Mouse (Mus musculus) bone marrow macrophage, adult 2 months (primary cell): ENCODE results near the gene Cd200r3.

ENCODE experiments used
- CTCF ChIP-seq: IDR thresholded peaks from 2 replicates; pipeline ENCODE4 v1.5.1; 2012; ENCODE audit warnings: low read depth, mild to moderate bottlenecking, low read length, moderate library complexity
- POLR2A ChIP-seq: IDR thresholded peaks from 2 replicates; pipeline ENCODE4 v1.6.1; 2012; ENCODE audit warnings: mild to moderate bottlenecking, low read depth, low read length, borderline replicate concordance

DNA sequence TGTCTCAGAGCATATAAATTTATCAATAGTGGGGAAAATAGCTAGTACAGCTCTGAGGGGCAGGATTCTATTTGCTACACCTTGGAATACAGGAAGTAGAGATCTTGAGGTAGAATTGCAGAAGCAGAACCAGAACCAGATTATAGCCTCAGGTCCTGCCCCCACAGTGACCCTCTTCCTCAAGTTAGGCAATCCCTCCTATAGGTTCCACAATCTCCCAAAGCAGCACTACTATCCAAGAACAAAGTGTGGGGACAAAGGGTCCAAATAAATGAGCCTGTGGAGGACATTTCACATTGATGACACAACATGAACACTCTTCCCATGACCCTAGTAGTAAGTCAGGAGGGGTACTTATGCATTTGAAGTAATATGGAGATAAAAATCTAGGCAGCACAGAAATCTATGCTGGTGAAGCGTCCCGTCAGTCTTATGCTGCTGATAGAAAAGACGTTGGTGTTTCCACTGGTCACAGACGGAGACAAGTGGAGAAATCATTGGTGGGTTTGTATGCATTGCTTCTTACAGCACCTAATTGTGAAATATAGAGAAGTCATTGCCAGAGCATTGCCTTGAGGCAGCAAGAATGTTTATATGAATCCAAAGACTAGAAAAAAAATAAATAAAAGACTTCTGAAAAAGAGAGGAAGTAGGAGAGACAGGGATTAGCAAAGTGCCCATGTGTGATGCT is 45.3 kb downstream of the Cd200r3 start:
- TF ChIP-seq POLR2A (no peak), CTCF (no peak)
